Comparison of ENCODE assay signal across 8 mouse cellular contexts in genomic region chr11:70220323-70220722, GRCm38 (mm10). TPM values are rescaled to one million over a fixed set of nuclear protein-coding genes. Genes with fewer than 3 reads are reported as not detected.
DNase-seq lines count a peak whose midpoint lies in the region; ATAC-seq and TF ChIP-seq lines count a peak whose summit lies in the region.

No protein-coding gene starts in this region.

- H3K27me3 ChIP-seq in heart, embryonic 11.5 days (ENCODE audit: control insufficient read depth, insufficient read depth, low read length), result peaks cover 34% of the 10 kb centered on the region
- peaks cover 69% of the 10 kb centered on the region for H3K27me3 ChIP-seq in E14TG2a.4 (ENCODE audit: insufficient read depth, low read length)
- peaks cover 55% of the 10 kb centered on the region for H3K27me3 ChIP-seq in embryonic facial prominence, embryonic 13.5 days
- peaks cover 49% of the 10 kb centered on the region for H3K27me3 ChIP-seq in limb, embryonic 13.5 days
- H3K27me3 ChIP-seq in stomach, embryonic 15.5 days (replicated peaks), result peaks cover 9% of the 10 kb centered on the region

- H3K27ac ChIP-seq in heart, embryonic 11.5 days (ENCODE audit: low read depth, low read length), result peak overlapping the region; percentile 95
- peak overlapping the region; percentile 80 for H3K27ac ChIP-seq in embryonic facial prominence, embryonic 13.5 days
- peak overlapping the region; percentile 52 for H3K27ac ChIP-seq in limb, embryonic 13.5 days
- peak overlapping the region; percentile 70 for H3K27ac ChIP-seq in stomach, embryonic 15.5 days

- no peak for DNase-seq in heart, postnatal 36 days
- no peak for DNase-seq in yolk sac, embryonic 10.5 days (ENCODE audit: low spot score)
- DNase-seq in adrenal gland, postnatal 36 days, result no peak

- peak overlapping the region; percentile 83 for H3K4me2 ChIP-seq in heart, embryonic 11.5 days
- peak overlapping the region; percentile 92 for H3K4me2 ChIP-seq in embryonic facial prominence, embryonic 13.5 days
- H3K4me2 ChIP-seq in limb, embryonic 13.5 days (replicated peaks), result peak overlapping the region; percentile 85
- H3K4me2 ChIP-seq in stomach, embryonic 15.5 days, result peak overlapping the region; percentile 94

- peak overlapping the region; percentile 49 for H3K4me3 ChIP-seq in heart, embryonic 11.5 days (ENCODE audit: low read depth, low read length)
- H3K4me3 ChIP-seq in E14TG2a.4 (replicated peaks; ENCODE audit: low read length), result peak overlapping the region; percentile 79
- peak overlapping the region; percentile 59 for H3K4me3 ChIP-seq in embryonic facial prominence, embryonic 13.5 days
- peak overlapping the region; percentile 56 for H3K4me3 ChIP-seq in limb, embryonic 13.5 days
- H3K4me3 ChIP-seq in stomach, embryonic 15.5 days (replicated peaks), result peak overlapping the region; percentile 51

- WGBS in heart, embryonic 11.5 days (ENCODE audit: insufficient replicate concordance), result 2% methylated on average over 23 of the region's 24 CpGs
- WGBS in embryonic facial prominence, embryonic 13.5 days, result under 1% methylated on average over 24 of the region's 24 CpGs
- WGBS in limb, embryonic 13.5 days, result under 1% methylated on average over 24 of the region's 24 CpGs
- WGBS in stomach, embryonic 15.5 days, result 2% methylated on average over 24 of the region's 24 CpGs

- H3K36me3 ChIP-seq in heart, embryonic 11.5 days (ENCODE audit: control insufficient read depth, insufficient read depth, low read length), result no peaks in the 10 kb centered on the region
- peaks cover 52% of the 10 kb centered on the region for H3K36me3 ChIP-seq in E14TG2a.4 (ENCODE audit: insufficient read depth, low read length)
- H3K36me3 ChIP-seq in embryonic facial prominence, embryonic 13.5 days, result peaks cover 10% of the 10 kb centered on the region
- no peaks in the 10 kb centered on the region for H3K36me3 ChIP-seq in limb, embryonic 13.5 days
- H3K36me3 ChIP-seq in stomach, embryonic 15.5 days, result no peaks in the 10 kb centered on the region

- H3K9ac ChIP-seq in heart, embryonic 11.5 days (ENCODE audit: low read depth, low read length), result peak overlapping the region; percentile 80
- peak overlapping the region; percentile 77 for H3K9ac ChIP-seq in embryonic facial prominence, embryonic 13.5 days
- H3K9ac ChIP-seq in limb, embryonic 13.5 days, result peak overlapping the region; percentile 79
- peak overlapping the region; percentile 59; the same call in 1 of the 2 replicates for H3K9ac ChIP-seq in stomach, embryonic 15.5 days

- peaks cover 15% of the 10 kb centered on the region; the same call in 1 of the 2 replicates for H3K4me1 ChIP-seq in heart, embryonic 11.5 days (ENCODE audit: control insufficient read depth, insufficient read depth, low read length)
- peaks cover 65% of the 10 kb centered on the region for H3K4me1 ChIP-seq in E14TG2a.4 (replicated peaks; ENCODE audit: low read depth, low read length)
- peaks cover 40% of the 10 kb centered on the region for H3K4me1 ChIP-seq in embryonic facial prominence, embryonic 13.5 days
- peaks cover 36% of the 10 kb centered on the region for H3K4me1 ChIP-seq in limb, embryonic 13.5 days
- H3K4me1 ChIP-seq in stomach, embryonic 15.5 days, result peaks cover 12% of the 10 kb centered on the region; the same call in 1 of the 2 replicates

- H3K9me3 ChIP-seq in heart, embryonic 11.5 days (replicated peaks; ENCODE audit: control insufficient read depth, low read length), result no peaks in the 10 kb centered on the region
- H3K9me3 ChIP-seq in E14TG2a.4 (ENCODE audit: low read length), result no peaks in the 10 kb centered on the region
- H3K9me3 ChIP-seq in embryonic facial prominence, embryonic 13.5 days, result no peaks in the 10 kb centered on the region
- H3K9me3 ChIP-seq in limb, embryonic 13.5 days, result no peaks in the 10 kb centered on the region
- no peaks in the 10 kb centered on the region for H3K9me3 ChIP-seq in stomach, embryonic 15.5 days

- intact Hi-C loops in heart, postnatal 36 days (cut with DNase I), result no loop called here

- no peak for ATAC-seq in heart, embryonic 11.5 days (replicated peaks; ENCODE audit: insufficient number of reproducible peaks, low FRiP score, low TSS enrichment)
- ATAC-seq in embryonic facial prominence, embryonic 13.5 days (ENCODE audit: insufficient number of reproducible peaks, insufficient read depth, low FRiP score, low TSS enrichment, low read depth), result no peak; the same call in 1 of the 2 replicates
- ATAC-seq in limb, embryonic 13.5 days (ENCODE audit: low FRiP score, low read depth), result no peak
- no peak for ATAC-seq in stomach, embryonic 15.5 days (ENCODE audit: insufficient read depth, low FRiP score, low read depth)

- no peak for TF ChIP-seq CTCF in E14TG2a.4 (conservative IDR thresholded peaks at IDR 0.05; ENCODE audit: low read length)

RNA-seq across cellular contexts. Expression of gene Slc16a13, which starts 0.5 kb away (rescaled TPM):
- polyA plus RNA-seq in heart, embryonic 11.5 days (2014; fragmentation: Nextera tagmentation; extraction: Ambion mirVana), result 7.6 and 7.8 TPM in 2 replicates
- 1 to 10 TPM; 3.3 to 3.9 TPM for total RNA-seq in heart, postnatal 36 days (2021)
- polyA plus RNA-seq in embryonic facial prominence, embryonic 13.5 days (2015; fragmentation: Nextera tagmentation; extraction: Ambion mirVana), result 9.8 and 13.0 TPM in 2 replicates
- polyA plus RNA-seq in limb, embryonic 13.5 days (2015; fragmentation: Nextera tagmentation; extraction: Ambion mirVana), result 10.9 and 11.5 TPM in 2 replicates
- polyA plus RNA-seq in stomach, embryonic 15.5 days (2015; fragmentation: Nextera tagmentation; extraction: Ambion mirVana), result 6.9 and 9.8 TPM in 2 replicates
- 1 to 10 TPM; 2.7 to 3.0 TPM for total RNA-seq in adrenal gland, postnatal 36 days (2021)

RNA-seq across cellular contexts. Expression of gene Slc16a11, which starts 7.8 kb away (rescaled TPM):
- 0.36 and 0.39 TPM in 2 replicates for polyA plus RNA-seq in heart, embryonic 11.5 days (2014; fragmentation: Nextera tagmentation; extraction: Ambion mirVana)
- under 1 TPM; 0.28 to 0.30 TPM for total RNA-seq in heart, postnatal 36 days (2021)
- polyA plus RNA-seq in embryonic facial prominence, embryonic 13.5 days (2015; fragmentation: Nextera tagmentation; extraction: Ambion mirVana), result 1.9 and 3.5 TPM in 2 replicates
- polyA plus RNA-seq in limb, embryonic 13.5 days (2015; fragmentation: Nextera tagmentation; extraction: Ambion mirVana), result 1.5 and 1.7 TPM in 2 replicates
- polyA plus RNA-seq in stomach, embryonic 15.5 days (2015; fragmentation: Nextera tagmentation; extraction: Ambion mirVana), result 1.4 and 2.4 TPM in 2 replicates
- total RNA-seq in adrenal gland, postnatal 36 days (2021), result under 1 TPM in 1 of 2 experiments, not detected in 1; 0.23 TPM

RNA-seq across cellular contexts. Expression of gene Bcl6b, which starts 9.3 kb away (rescaled TPM):
- 11.9 and 13.0 TPM in 2 replicates for polyA plus RNA-seq in heart, embryonic 11.5 days (2014; fragmentation: Nextera tagmentation; extraction: Ambion mirVana)
- 10 to 100 TPM; 19.7 to 20.0 TPM for total RNA-seq in heart, postnatal 36 days (2021)
- polyA plus RNA-seq in embryonic facial prominence, embryonic 13.5 days (2015; fragmentation: Nextera tagmentation; extraction: Ambion mirVana), result 11.1 and 11.3 TPM in 2 replicates
- polyA plus RNA-seq in limb, embryonic 13.5 days (2015; fragmentation: Nextera tagmentation; extraction: Ambion mirVana), result 10.0 and 10.3 TPM in 2 replicates
- 10.9 and 13.6 TPM in 2 replicates for polyA plus RNA-seq in stomach, embryonic 15.5 days (2015; fragmentation: Nextera tagmentation; extraction: Ambion mirVana)
- 10 to 100 TPM; 10.7 to 18.9 TPM for total RNA-seq in adrenal gland, postnatal 36 days (2021)

RNA-seq across cellular contexts. Expression of gene 0610010K14Rik, which starts 17.4 kb away (rescaled TPM):
- 129 and 132 TPM in 2 replicates for polyA plus RNA-seq in heart, embryonic 11.5 days (2014; fragmentation: Nextera tagmentation; extraction: Ambion mirVana)
- total RNA-seq in heart, postnatal 36 days (2021), result 10 to 100 TPM; 32.7 to 38.0 TPM
- 188 and 200 TPM in 2 replicates for polyA plus RNA-seq in embryonic facial prominence, embryonic 13.5 days (2015; fragmentation: Nextera tagmentation; extraction: Ambion mirVana)
- polyA plus RNA-seq in limb, embryonic 13.5 days (2015; fragmentation: Nextera tagmentation; extraction: Ambion mirVana), result 203 and 209 TPM in 2 replicates
- polyA plus RNA-seq in stomach, embryonic 15.5 days (2015; fragmentation: Nextera tagmentation; extraction: Ambion mirVana), result 141 and 144 TPM in 2 replicates
- 10 to 100 TPM; 38.6 to 61.4 TPM for total RNA-seq in adrenal gland, postnatal 36 days (2021)

RNA-seq across cellular contexts. Expression of gene Gm21988, which starts 19.3 kb away (rescaled TPM):
- 7.7 and 9.3 TPM in 2 replicates for polyA plus RNA-seq in heart, embryonic 11.5 days (2014; fragmentation: Nextera tagmentation; extraction: Ambion mirVana)
- total RNA-seq in heart, postnatal 36 days (2021), result 1 to 10 TPM; 2.1 to 3.3 TPM
- 11.7 and 13.9 TPM in 2 replicates for polyA plus RNA-seq in embryonic facial prominence, embryonic 13.5 days (2015; fragmentation: Nextera tagmentation; extraction: Ambion mirVana)
- polyA plus RNA-seq in limb, embryonic 13.5 days (2015; fragmentation: Nextera tagmentation; extraction: Ambion mirVana), result 11.6 and 12.1 TPM in 2 replicates
- polyA plus RNA-seq in stomach, embryonic 15.5 days (2015; fragmentation: Nextera tagmentation; extraction: Ambion mirVana), result 8.7 and 11.0 TPM in 2 replicates
- total RNA-seq in adrenal gland, postnatal 36 days (2021), result 1 to 10 TPM; 4.9 to 7.3 TPM
